Mouse (Mus musculus) heart, adult 2 months (tissue): Measurements from ENCODE around the gene Pla1a.

Source experiments
- CTCF ChIP-seq: fragments of 200-600 bp; IDR thresholded peaks from 2 replicates; pipeline ENCODE4 v1.8.1; 2022; ENCODE audit warnings: antibody characterized with exemption, mild to moderate bottlenecking, moderate library complexity
- POLR2A ChIP-seq: fragments of 200-500 bp; IDR thresholded peaks from 2 replicates; pipeline ENCODE4 v1.6.1; 2011; ENCODE audit warnings: mild to moderate bottlenecking, low read depth, low read length, control low read depth; ENCODE audit not compliant: insufficient read depth

DNA sequence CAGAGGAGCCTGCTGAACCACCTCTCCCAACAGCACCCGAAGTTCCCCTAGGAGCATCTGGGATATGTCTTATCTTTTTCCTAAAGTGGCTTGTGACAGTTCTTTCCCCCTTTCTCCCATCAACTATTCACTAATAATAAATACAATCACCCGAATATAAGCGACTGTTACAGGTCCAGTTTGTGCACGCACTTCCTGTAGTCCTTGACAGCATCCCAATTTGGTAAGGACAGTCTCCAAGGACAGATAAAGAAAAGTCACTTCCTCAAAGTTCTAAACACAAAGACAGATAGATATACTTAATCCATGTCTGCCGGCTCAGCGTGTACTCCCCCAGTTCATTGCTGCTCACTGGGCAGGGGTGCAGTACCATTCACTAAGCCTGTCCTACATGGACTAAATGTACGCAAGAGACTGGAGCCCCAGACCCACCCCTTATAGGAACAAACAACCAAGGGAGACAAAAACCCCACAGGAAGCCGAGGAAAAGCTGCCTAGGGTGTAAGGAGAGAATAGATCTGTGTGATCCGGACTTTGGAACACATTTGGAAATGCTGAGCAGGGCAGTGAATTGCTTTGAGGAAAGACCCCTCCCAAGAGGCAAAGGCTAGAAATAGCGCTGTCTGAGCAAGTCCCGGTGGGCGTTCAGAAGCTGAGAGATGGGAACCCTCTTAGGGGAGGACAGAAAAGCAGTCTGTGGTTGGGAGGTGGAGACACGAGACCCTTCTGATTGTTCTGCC, 1.3 kb downstream of the Pla1a start:
- TF ChIP-seq CTCF (no peak), POLR2A (peak; percentile 47; the same call in 1 of the 2 replicates)
